Mouse (Mus musculus) G1E (cell line): ENCODE data around the gene Zswim4.

ENCODE experiments used
- CTCF ChIP-seq: IDR thresholded peaks from 2 replicates; pipeline ENCODE4 v1.5.1; 2012; ENCODE audit warnings: low read depth, low read length, inconsistent platforms, mixed read lengths
- GATA1 ChIP-seq: IDR thresholded peaks from 2 replicates; pipeline ENCODE4 v1.6.1; 2012; ENCODE audit warnings: borderline replicate concordance, low read length, inconsistent platforms, mixed read lengths
- POLR2AphosphoS5 ChIP-seq: IDR thresholded peaks from 2 replicates; pipeline ENCODE4 v1.6.1; 2012; ENCODE audit warnings: low read depth, low read length, inconsistent platforms; ENCODE audit not compliant: insufficient replicate concordance

GRCm38 (mm10) chr8:84223322-84224029 lies 13.4 kb downstream of the Zswim4 start:
- TF ChIP-seq CTCF: no peak
- TF ChIP-seq POLR2AphosphoS5: no peak
- TF ChIP-seq GATA1: no peak
